Mouse (Mus musculus): ENCODE measurements around the gene Adprm. TPM values are rescaled to one million over a fixed set of nuclear protein-coding genes. Genes with fewer than 3 reads are reported as not detected.
"Not testable (repeated sequence)": the region's sequence is repeated elsewhere in the genome, so short reads cannot be mapped to it uniquely, and the experiment has no call there.

Adprm gene
- polyA plus RNA-seq, 1 experiment from 2014 or later = 32.6 TPM

- Histone ChIP-seq H3K4me1 (replicated peaks) (no peaks in the 10 kb centered on the region), H3K9me3 (no peaks in the 10 kb centered on the region), H3K4me3 (no peak overlapping the region), H3K9ac (no peak overlapping the region), H3K4me2 (no peak overlapping the region), H3K27ac (replicated peaks) (no peak overlapping the region), H3K27me3 (no peaks in the 10 kb centered on the region), H3K36me3 (peaks cover 34% of the 10 kb centered on the region)
- WGBS = 96% methylated on average over 6 of the region's 6 CpGs
- no peak for ATAC-seq (ENCODE audit: low FRiP score, low read depth)
Measured at GRCm38 (mm10) chr11:67040483-67040882, 11.9 kb downstream of the Adprm start.

- H3K4me2 ChIP-seq = no peak overlapping the region
- no peak for ATAC-seq (ENCODE audit: low FRiP score, low read depth)
- WGBS = 94% methylated on average over 3 of the region's 3 CpGs
- H3K36me3 ChIP-seq = peaks cover 34% of the 10 kb centered on the region
- no peak overlapping the region for H3K27ac ChIP-seq (replicated peaks)
- H3K9ac ChIP-seq = no peak overlapping the region
- H3K9me3 ChIP-seq = no peaks in the 10 kb centered on the region
- H3K4me3 ChIP-seq = no peak overlapping the region
- H3K4me1 ChIP-seq (replicated peaks) = no peaks in the 10 kb centered on the region
- no peaks in the 10 kb centered on the region for H3K27me3 ChIP-seq
Measured at GRCm38 (mm10) chr11:67039799-67040198, 12.6 kb downstream of the Adprm start.

- Histone ChIP-seq H3K4me2 (no peak overlapping the region), H3K4me3 (no peak overlapping the region), H3K4me1 (replicated peaks) (no peaks in the 10 kb centered on the region), H3K27ac (replicated peaks) (no peak overlapping the region), H3K9ac (no peak overlapping the region), H3K27me3 (no peaks in the 10 kb centered on the region), H3K9me3 (no peaks in the 10 kb centered on the region), H3K36me3 (peaks cover 34% of the 10 kb centered on the region)
- 94% methylated on average over 9 of the region's 9 CpGs for WGBS
- no peak for ATAC-seq (ENCODE audit: low FRiP score, low read depth)
Measured at GRCm38 (mm10) chr11:67036892-67037291, 15.5 kb downstream of the Adprm start.

- Histone ChIP-seq H3K36me3 (peaks cover 30% of the 10 kb centered on the region), H3K4me2 (no peak overlapping the region), H3K27me3 (no peaks in the 10 kb centered on the region), H3K4me3 (no peak overlapping the region), H3K4me1 (replicated peaks) (no peaks in the 10 kb centered on the region), H3K27ac (replicated peaks) (no peak overlapping the region), H3K9ac (no peak overlapping the region), H3K9me3 (no peaks in the 10 kb centered on the region)
- no peak for ATAC-seq (ENCODE audit: low FRiP score, low read depth)
- WGBS = 93% methylated on average over 6 of the region's 6 CpGs
Measured at GRCm38 (mm10) chr11:67036229-67036628, 16.2 kb downstream of the Adprm start.

GRCm38 (mm10) chr11:67034775-67035485, 17.5 kb downstream of the Adprm start:
- H3K36me3 ChIP-seq = peaks cover 17% of the 10 kb centered on the region
- no peaks in the 10 kb centered on the region for H3K27me3 ChIP-seq
- WGBS = 90% methylated on average over 4 of the region's 4 CpGs
- ATAC-seq (ENCODE audit: low FRiP score, low read depth) = no peak
- no peak overlapping the region for H3K27ac ChIP-seq (replicated peaks)
- H3K4me2 ChIP-seq = no peak overlapping the region
- H3K9ac ChIP-seq = no peak overlapping the region
- H3K4me1 ChIP-seq (replicated peaks) = no peaks in the 10 kb centered on the region
- H3K9me3 ChIP-seq = no peaks in the 10 kb centered on the region
- H3K4me3 ChIP-seq = no peak overlapping the region

GRCm38 (mm10) chr11:67031603-67031915, 20.8 kb downstream of the Adprm start:
- no peak overlapping the region for H3K4me3 ChIP-seq
- no peak for ATAC-seq (ENCODE audit: low FRiP score, low read depth)
- H3K4me1 ChIP-seq (replicated peaks) = no peaks in the 10 kb centered on the region
- WGBS = 73% methylated on average over 2 of the region's 2 CpGs
- no peak overlapping the region for H3K9ac ChIP-seq
- H3K27me3 ChIP-seq = no peaks in the 10 kb centered on the region
- H3K9me3 ChIP-seq = no peaks in the 10 kb centered on the region
- H3K36me3 ChIP-seq = no peaks in the 10 kb centered on the region
- no peak overlapping the region for H3K27ac ChIP-seq (replicated peaks)
- H3K4me2 ChIP-seq = no peak overlapping the region

GRCm38 (mm10) chr11:67030904-67031602, 21.3 kb downstream of the Adprm start:
- Histone ChIP-seq H3K4me2 (no peak overlapping the region), H3K27ac (replicated peaks) (no peak overlapping the region), H3K36me3 (no peaks in the 10 kb centered on the region), H3K4me3 (no peak overlapping the region), H3K27me3 (no peaks in the 10 kb centered on the region), H3K4me1 (replicated peaks) (no peaks in the 10 kb centered on the region), H3K9me3 (no peaks in the 10 kb centered on the region), H3K9ac (no peak overlapping the region)
- no peak for ATAC-seq (ENCODE audit: low FRiP score, low read depth)
- 57% methylated on average over 16 of the region's 16 CpGs for WGBS

GRCm38 (mm10) chr11:67024867-67025477, 27.4 kb downstream of the Adprm start, which contains the start of gene Tmem220:
TSS of gene Tmem220 (plus strand) at chr11:67025154.
- Histone ChIP-seq H3K4me2 (peak within 1 kb of the TSS; percentile 70), H3K36me3 (no peaks in the 10 kb centered on the region), H3K27me3 (0 out of 2 replicates have a peak, but pooled peaks cover 2% of the 10 kb centered on the region), H3K4me1 (replicated peaks) (peaks cover 17% of the 10 kb centered on the region; the same call in 1 of the 2 replicates), H3K27ac (replicated peaks) (0 out of 2 replicates have a peak within 1 kb of the TSS, but pooled peaks have one; percentile 12), H3K4me3 (peak within 1 kb of the TSS; percentile 41), H3K9me3 (no peaks in the 10 kb centered on the region), H3K9ac (peak within 1 kb of the TSS; percentile 50)
- ATAC-seq (ENCODE audit: low FRiP score, low read depth) = peak; percentile 95
- WGBS = 2% methylated on average over 35 of the region's 35 CpGs

GRCm38 (mm10) chr11:67023802-67024340, 28.5 kb downstream of the Adprm start:
- no peak for ATAC-seq (ENCODE audit: low FRiP score, low read depth)
- H3K36me3 ChIP-seq = no peaks in the 10 kb centered on the region
- peak overlapping the region; percentile 70; the same call in 1 of the 2 replicates for H3K4me2 ChIP-seq
- no peak overlapping the region for H3K27ac ChIP-seq (replicated peaks)
- 19% methylated on average over 6 of the region's 6 CpGs for WGBS
- H3K27me3 ChIP-seq = 0 out of 2 replicates have a peak, but pooled peaks cover 2% of the 10 kb centered on the region
- peaks cover 17% of the 10 kb centered on the region; the same call in 1 of the 2 replicates for H3K4me1 ChIP-seq (replicated peaks)
- no peak overlapping the region for H3K4me3 ChIP-seq
- no peak overlapping the region for H3K9ac ChIP-seq
- H3K9me3 ChIP-seq = no peaks in the 10 kb centered on the region

GRCm38 (mm10) chr11:67023191-67023590, 29.2 kb downstream of the Adprm start:
- H3K4me1 ChIP-seq (replicated peaks) = peaks cover 17% of the 10 kb centered on the region; the same call in 1 of the 2 replicates
- H3K9me3 ChIP-seq; H3K4me2 ChIP-seq; H3K36me3 ChIP-seq; H3K27ac ChIP-seq (replicated peaks); H3K4me3 ChIP-seq; H3K9ac ChIP-seq; H3K27me3 ChIP-seq; ATAC-seq (ENCODE audit: low FRiP score, low read depth): not testable (repeated sequence)
- WGBS = 30% methylated on average over 1 of the region's 1 CpGs

- Histone ChIP-seq H3K27ac (replicated peaks) (no peak overlapping the region), H3K36me3 (no peaks in the 10 kb centered on the region), H3K4me3 (no peak overlapping the region), H3K9me3 (no peaks in the 10 kb centered on the region), H3K9ac (no peak overlapping the region), H3K27me3 (0 out of 2 replicates have a peak, but pooled peaks cover 2% of the 10 kb centered on the region), H3K4me1 (replicated peaks) (peaks cover 17% of the 10 kb centered on the region; the same call in 1 of the 2 replicates), H3K4me2 (no peak overlapping the region)
- ATAC-seq (ENCODE audit: low FRiP score, low read depth) = no peak
- 93% methylated on average over 13 of the region's 13 CpGs for WGBS
Measured at GRCm38 (mm10) chr11:67022354-67023115, 29.9 kb downstream of the Adprm start.
